Mouse (Mus musculus) regulatory T cell (primary cell): Measurements from ENCODE around the gene Adat3.
"Not testable (repeated sequence)": the region's sequence is repeated elsewhere in the genome, so short reads cannot be mapped to it uniquely, and the experiment has no call there.

Experiments used
- in situ Hi-C: fragments of 300-600 bp; cut with MboI, MseI; formaldehyde crosslinking; loops from one replicate; pipeline ENCODE4 v1.15.1; 2025; ENCODE audit warnings: high pct_unique_total_duplicates

Gene Adat3

DNA sequence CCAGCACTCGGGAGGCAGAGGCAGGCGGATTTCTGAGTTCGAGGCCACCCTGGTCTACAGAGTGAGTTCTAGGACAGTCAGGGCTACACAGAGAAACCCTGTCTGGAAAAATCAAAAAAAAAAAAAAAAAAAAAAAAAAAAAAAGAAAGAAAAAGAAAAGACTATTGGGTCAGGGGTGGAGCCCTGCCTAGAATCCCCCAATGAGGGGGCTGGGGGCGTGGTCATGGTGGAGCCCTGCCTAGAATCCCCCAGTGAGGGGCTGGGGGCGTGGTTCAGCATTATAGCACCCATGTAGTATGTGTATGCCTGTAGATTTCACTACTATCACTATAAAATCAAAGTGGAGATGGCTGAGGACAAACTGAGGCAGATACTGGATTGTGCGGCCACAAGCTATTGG lies 47.2 kb downstream of the Adat3 start:
- in situ Hi-C loops = not testable (repeated sequence)

- in situ Hi-C loops = no loop called here
These were observed 47.7 kb downstream of the Adat3 start for GRCm38 (mm10) chr10:80650392-80650791.

GRCm38 (mm10) chr10:80653156-80653720 lies 50.6 kb downstream of the Adat3 start:
- in situ Hi-C loops = no loop called here

GRCm38 (mm10) chr10:80654866-80655265 lies 52.2 kb downstream of the Adat3 start:
- in situ Hi-C loops = no loop called here

GRCm38 (mm10) chr10:80655406-80656129 lies 52.9 kb downstream of the Adat3 start:
- in situ Hi-C loops = no loop called here

- in situ Hi-C loops = no loop called here
These were observed 53.6 kb downstream of the Adat3 start for GRCm38 (mm10) chr10:80656130-80656862.

GRCm38 (mm10) chr10:80656863-80657623 lies 54.4 kb downstream of the Adat3 start, which contains the start of gene Btbd2:
Gene Btbd2, minus strand, starts transcription at chr10:80657071.
- in situ Hi-C loops = no loop called here
